Mouse (Mus musculus): ENCODE measurements around the gene Nol4l. TPM values are rescaled to one million over a fixed set of nuclear protein-coding genes. Genes with fewer than 3 reads are reported as not detected.
A peak's percentile ranks its signal among the peaks of the same experiment; 100 is the strongest.

The Nol4l gene
- total RNA-seq, 2 experiments from 2014 or later, result 12.0 to 13.5 TPM

- no peak for DNase-seq
Observed at GRCm38 (mm10) chr2:153481108-153481860, 48.5 kb downstream of the Nol4l start.

GRCm38 (mm10) chr2:153479486-153479885 lies 50.3 kb downstream of the Nol4l start:
- DNase-seq, result no peak

- DNase-seq, result peak; percentile 88
Observed at GRCm38 (mm10) chr2:153478583-153478982, 51.2 kb downstream of the Nol4l start.

- peak; percentile 63 for DNase-seq
Observed at GRCm38 (mm10) chr2:153475114-153476112, 54.4 kb downstream of the Nol4l start.

- DNase-seq, result no peak
Observed at GRCm38 (mm10) chr2:153470983-153471382, 58.8 kb downstream of the Nol4l start.

GRCm38 (mm10) chr2:153469764-153470163 lies 60.0 kb downstream of the Nol4l start:
- DNase-seq, result no peak

GRCm38 (mm10) chr2:153469317-153469716 lies 60.5 kb downstream of the Nol4l start:
- DNase-seq, result no peak

- no peak for DNase-seq
Observed at GRCm38 (mm10) chr2:153467372-153467771, 62.4 kb downstream of the Nol4l start.

GRCm38 (mm10) chr2:153463257-153463656 lies 66.5 kb downstream of the Nol4l start:
- no peak for DNase-seq

- peak; percentile 60 for DNase-seq
Observed at GRCm38 (mm10) chr2:153458022-153458441, 71.7 kb downstream of the Nol4l start.

- DNase-seq, result no peak
Observed at GRCm38 (mm10) chr2:153457467-153457866, 72.3 kb downstream of the Nol4l start.

GRCm38 (mm10) chr2:153454841-153455506 lies 74.8 kb downstream of the Nol4l start:
- DNase-seq, result no peak

GRCm38 (mm10) chr2:153453961-153454759 lies 75.6 kb downstream of the Nol4l start:
- DNase-seq, result no peak

- DNase-seq, result no peak
Observed at GRCm38 (mm10) chr2:153448519-153448918, 81.3 kb downstream of the Nol4l start.

GRCm38 (mm10) chr2:153447719-153448118 lies 82.1 kb downstream of the Nol4l start:
- no peak for DNase-seq

- DNase-seq, result no peak
Observed at GRCm38 (mm10) chr2:153446476-153446875, 83.3 kb downstream of the Nol4l start.

GRCm38 (mm10) chr2:153446017-153446408 lies 83.8 kb downstream of the Nol4l start:
- peak; percentile 63 for DNase-seq

- DNase-seq, result no peak
Observed at GRCm38 (mm10) chr2:153445137-153446016, 84.4 kb downstream of the Nol4l start.

GRCm38 (mm10) chr2:153444254-153445136 lies 85.3 kb downstream of the Nol4l start:
- DNase-seq, result peak; percentile 76
